Mouse (Mus musculus) megakaryocyte, embryonic 14.5 days (primary cell): ENCODE measurements around the gene Map9. TPM values are rescaled to one million over a fixed set of nuclear protein-coding genes. Genes with fewer than 3 reads are reported as not detected.

Experiments
- H3K27me3 ChIP-seq: replicated peaks from 2 replicates; pipeline ENCODE3; 2012; ENCODE audit warnings: inconsistent platforms
- H3K36me3 ChIP-seq: replicated peaks from 2 replicates; pipeline ENCODE3; 2012; ENCODE audit warnings: low read length, inconsistent platforms, mixed read lengths
- H3K4me1 ChIP-seq: 2 replicates; pipeline ENCODE4 v1.6.1; 2012; ENCODE audit warnings: inconsistent platforms
- H3K4me3 ChIP-seq: replicated peaks from 2 replicates; pipeline ENCODE3; 2012; ENCODE audit warnings: moderate library complexity, mild to moderate bottlenecking, inconsistent platforms
- H3K9me3 ChIP-seq: 2 replicates; pipeline ENCODE4 v1.6.1; 2012; ENCODE audit warnings: inconsistent platforms
- FLI1 ChIP-seq: IDR thresholded peaks from 2 replicates; pipeline ENCODE4 v1.6.1; 2012; ENCODE audit warnings: low read length, inconsistent platforms, mixed read lengths
- GATA1 ChIP-seq: IDR thresholded peaks from 3 replicates; pipeline ENCODE4 v1.6.1; 2012; ENCODE audit warnings: mixed read lengths, low read length, inconsistent platforms, borderline replicate concordance
- polyA plus RNA-seq: library from polyadenylated mRNA; stranded (reverse); fragments of >175 nt; gene quantifications from 2 replicates; pipeline ENCODE4 v1.2.3, GENCODE M21; 2012; ENCODE audit warnings: low replicate concordance; ENCODE audit not compliant: insufficient read depth

Map9 gene
- polyA plus RNA-seq, 1 experiment, result 0.23 TPM

DNA sequence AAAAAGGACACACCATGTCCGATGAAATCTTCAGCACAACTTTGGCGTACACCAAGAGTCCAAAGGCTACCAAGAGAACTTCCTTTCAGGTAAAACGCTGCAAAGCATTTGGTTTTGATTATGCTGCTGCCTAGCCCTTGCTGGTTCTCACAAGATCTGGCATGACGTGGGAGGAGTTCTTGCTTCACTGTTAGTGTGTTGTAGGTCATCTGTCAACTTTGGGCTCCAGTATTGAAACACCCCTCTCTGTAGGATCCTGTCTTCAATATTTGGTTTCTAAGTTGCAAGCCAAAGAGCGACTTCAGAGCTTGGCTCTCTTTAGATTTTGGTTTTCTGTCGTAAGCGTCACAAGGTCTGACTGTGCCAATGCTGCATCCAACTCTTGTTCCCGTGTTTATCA, 1.2 kb downstream of the Map9 start:
- no peaks in the 10 kb centered on the region for H3K9me3 ChIP-seq
- peaks cover 21% of the 10 kb centered on the region for H3K4me1 ChIP-seq
- H3K36me3 ChIP-seq, result peaks cover 5% of the 10 kb centered on the region
- H3K27me3 ChIP-seq, result no peaks in the 10 kb centered on the region
- no peak for TF ChIP-seq GATA1
- TF ChIP-seq FLI1, result no peak
- no peak overlapping the region for H3K4me3 ChIP-seq

DNA sequence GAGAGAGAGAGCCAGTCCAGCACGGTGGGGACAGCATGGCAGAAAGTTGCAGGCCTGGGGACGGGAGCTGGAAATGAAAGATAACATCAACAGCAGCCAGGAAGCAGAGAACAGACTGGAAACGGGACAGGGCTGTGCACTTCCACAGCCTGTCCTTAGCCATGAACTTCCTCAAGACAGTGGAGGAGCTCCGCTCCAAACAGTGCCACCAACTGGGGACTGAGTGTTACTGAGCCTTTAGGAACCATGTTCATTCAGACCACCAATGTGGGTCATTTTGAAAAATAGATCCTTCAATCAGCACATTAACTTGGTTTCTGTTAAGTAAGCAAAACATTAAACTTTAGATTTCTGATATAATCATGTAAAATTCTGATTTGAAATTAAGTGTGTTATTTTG, 4.6 kb downstream of the Map9 start:
- peak overlapping the region; percentile 64 for H3K4me3 ChIP-seq
- H3K36me3 ChIP-seq, result peaks cover 5% of the 10 kb centered on the region
- H3K4me1 ChIP-seq, result peaks cover 20% of the 10 kb centered on the region
- TF ChIP-seq FLI1, result no peak
- TF ChIP-seq GATA1, result no peak
- H3K27me3 ChIP-seq, result no peaks in the 10 kb centered on the region
- H3K9me3 ChIP-seq, result no peaks in the 10 kb centered on the region

DNA sequence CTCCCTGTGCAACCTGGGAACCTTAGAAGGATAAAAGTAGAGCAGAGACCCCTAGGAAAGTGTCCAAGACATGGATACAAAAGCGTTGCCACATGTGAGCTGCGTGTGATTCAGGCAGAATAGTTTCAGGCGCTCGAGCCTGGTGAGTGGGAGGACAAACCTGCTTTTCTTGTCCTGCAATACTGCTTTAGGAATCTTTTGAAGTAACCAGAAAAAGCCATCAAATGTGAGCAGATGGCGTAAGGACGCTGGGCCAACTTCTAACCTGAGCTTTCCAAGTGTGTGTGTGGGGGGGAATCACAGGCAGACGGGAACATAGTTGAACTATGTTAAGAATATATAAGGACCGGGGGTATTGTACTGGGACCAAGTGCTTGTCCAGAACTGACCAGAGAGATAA, 6.7 kb downstream of the Map9 start:
- H3K27me3 ChIP-seq, result no peaks in the 10 kb centered on the region
- no peak for TF ChIP-seq FLI1
- no peak for TF ChIP-seq GATA1
- no peaks in the 10 kb centered on the region for H3K9me3 ChIP-seq
- no peak overlapping the region for H3K4me3 ChIP-seq
- peaks cover 10% of the 10 kb centered on the region for H3K4me1 ChIP-seq
- H3K36me3 ChIP-seq, result peaks cover 5% of the 10 kb centered on the region

DNA sequence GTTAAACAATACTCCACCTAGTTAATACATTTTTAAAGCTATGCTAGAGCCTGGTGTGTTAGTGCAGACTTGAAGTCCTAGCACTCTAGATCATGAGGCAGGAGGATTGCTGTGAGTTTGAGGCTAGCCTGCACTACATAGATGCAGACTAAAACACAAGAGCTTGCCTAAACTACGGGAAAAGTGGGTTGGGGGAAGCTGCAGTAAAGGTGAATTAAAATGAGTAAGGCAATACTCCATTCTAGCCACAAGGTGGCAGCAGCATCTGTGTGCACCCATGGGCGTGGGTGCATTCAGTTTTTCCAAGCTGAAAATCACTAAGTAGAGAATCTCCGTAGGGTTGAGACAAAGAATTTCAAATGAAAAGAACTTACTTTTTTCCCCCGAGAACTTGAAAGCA, 7.1 kb downstream of the Map9 start:
- TF ChIP-seq FLI1, result no peak
- TF ChIP-seq GATA1, result no peak
- no peaks in the 10 kb centered on the region for H3K27me3 ChIP-seq
- H3K9me3 ChIP-seq, result no peaks in the 10 kb centered on the region
- peaks cover 5% of the 10 kb centered on the region for H3K36me3 ChIP-seq
- H3K4me1 ChIP-seq, result peaks cover 14% of the 10 kb centered on the region
- H3K4me3 ChIP-seq, result no peak overlapping the region

DNA sequence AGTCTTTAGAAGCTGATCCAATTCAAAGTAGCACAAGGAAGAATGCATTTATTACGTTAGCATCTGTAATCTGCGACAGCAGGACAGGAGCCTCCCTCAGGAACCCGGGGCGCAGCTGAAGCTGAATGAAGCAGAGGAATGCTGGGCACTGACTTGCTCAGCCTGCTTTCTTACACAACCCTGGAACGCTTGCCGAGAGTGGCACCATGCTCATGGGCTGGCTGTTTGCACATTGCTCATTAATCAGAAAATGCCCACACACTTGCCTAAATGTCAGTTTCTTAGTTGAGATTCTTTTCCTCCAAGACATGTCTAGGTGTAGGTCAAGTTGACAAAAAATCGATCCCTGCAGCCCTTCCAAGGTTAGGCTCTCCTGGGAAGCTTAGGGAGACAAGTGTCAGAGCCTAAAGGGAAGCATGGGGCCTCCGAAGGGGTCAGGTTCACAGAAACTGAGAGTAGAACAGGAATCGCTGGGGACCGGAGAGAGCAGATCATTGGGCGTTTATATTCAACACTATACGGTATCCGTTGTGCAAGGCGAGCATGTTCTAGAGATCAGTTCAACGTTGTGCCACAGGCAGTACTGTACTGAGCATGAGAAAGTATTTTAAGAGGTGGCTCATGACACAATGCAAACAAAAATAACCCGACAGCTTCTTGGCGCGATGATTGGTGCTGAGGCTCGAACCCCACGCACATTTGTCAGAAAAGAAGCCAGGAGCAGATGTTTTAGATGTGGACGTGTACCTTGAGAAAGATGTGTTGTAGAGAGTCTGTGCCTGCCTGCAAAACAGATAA, 11.4 kb downstream of the Map9 start:
- Histone ChIP-seq H3K36me3 (no peaks in the 10 kb centered on the region), H3K27me3 (no peaks in the 10 kb centered on the region), H3K9me3 (no peaks in the 10 kb centered on the region), H3K4me1 (peaks cover 9% of the 10 kb centered on the region), H3K4me3 (no peak overlapping the region)
- no peak for TF ChIP-seq GATA1
- no peak for TF ChIP-seq FLI1

DNA sequence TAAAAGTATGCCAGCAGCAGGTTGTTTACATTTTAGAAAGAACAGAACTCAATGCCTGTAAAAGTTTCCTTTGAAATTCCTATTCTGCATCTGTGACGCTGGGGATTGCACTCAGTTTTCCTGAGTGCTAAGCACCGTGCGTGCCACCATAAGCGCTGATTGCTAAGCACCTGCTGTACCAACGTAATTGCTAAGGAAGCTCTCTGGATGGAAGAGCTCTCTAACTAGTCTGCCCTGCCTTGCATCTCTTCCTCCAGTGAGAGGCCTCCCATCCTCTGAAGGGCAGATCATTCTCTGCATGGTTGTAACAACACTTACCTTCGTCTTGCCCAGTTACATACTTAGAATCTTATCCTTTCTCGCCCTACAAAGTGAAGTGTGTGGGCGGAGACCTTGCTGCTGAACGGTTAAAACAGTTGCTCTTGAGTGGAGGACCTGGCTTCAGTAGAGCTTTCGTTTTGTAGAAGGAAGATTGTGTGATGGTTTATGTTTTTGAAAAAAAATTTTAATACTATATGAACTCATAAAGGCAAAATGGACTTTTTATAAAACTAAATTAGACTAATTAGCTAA, 12.7 kb downstream of the Map9 start:
- Histone ChIP-seq H3K4me1 (peaks cover 9% of the 10 kb centered on the region), H3K4me3 (no peak overlapping the region), H3K36me3 (no peaks in the 10 kb centered on the region), H3K9me3 (no peaks in the 10 kb centered on the region), H3K27me3 (no peaks in the 10 kb centered on the region)
- no peak for TF ChIP-seq GATA1
- TF ChIP-seq FLI1, result no peak

DNA sequence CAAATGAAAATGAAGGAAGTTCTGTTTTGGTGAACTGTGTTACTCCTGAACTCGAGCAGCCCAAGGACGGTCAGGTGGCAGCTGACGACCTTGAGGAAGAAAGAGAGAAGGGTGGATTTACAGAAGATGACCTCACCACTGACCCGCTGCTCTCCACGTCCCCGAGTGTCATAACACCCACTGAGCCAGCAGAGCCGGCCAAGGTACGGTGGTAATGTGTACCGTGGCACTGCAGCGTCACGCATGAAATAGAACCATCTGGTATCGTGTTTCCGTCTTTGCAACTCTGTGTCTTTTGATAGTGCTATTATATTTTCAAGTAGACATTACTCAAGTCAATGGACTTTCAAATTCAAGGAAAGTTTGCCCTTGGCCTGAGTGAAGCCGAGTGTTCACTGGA, 19.1 kb downstream of the Map9 start:
- H3K36me3 ChIP-seq, result peaks cover 5% of the 10 kb centered on the region
- no peaks in the 10 kb centered on the region for H3K27me3 ChIP-seq
- no peak overlapping the region for H3K4me3 ChIP-seq
- TF ChIP-seq GATA1, result no peak
- no peak for TF ChIP-seq FLI1
- H3K9me3 ChIP-seq, result no peaks in the 10 kb centered on the region
- H3K4me1 ChIP-seq, result peaks cover 8% of the 10 kb centered on the region

DNA sequence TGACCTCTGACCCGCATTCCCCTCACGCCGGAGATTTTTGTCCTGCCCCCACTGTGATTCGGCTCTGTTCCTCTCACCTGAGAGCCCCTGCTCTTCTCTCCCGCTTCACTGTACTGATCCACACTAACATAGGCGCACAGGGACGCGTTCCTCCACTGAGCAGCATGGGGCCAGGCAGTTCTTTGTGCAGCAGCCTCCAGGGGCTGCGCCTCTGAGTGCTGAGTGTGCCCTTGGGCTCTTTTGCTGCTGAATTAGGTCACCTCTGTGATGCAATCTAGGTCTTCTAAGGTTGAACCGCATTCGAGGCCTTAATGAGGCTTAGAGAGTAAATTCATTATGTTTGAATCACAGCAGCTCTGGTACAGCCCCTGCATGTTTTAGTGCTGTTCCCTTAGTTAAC, 24.5 kb downstream of the Map9 start:
- Histone ChIP-seq H3K27me3 (no peaks in the 10 kb centered on the region), H3K4me3 (no peak overlapping the region), H3K36me3 (peaks cover 7% of the 10 kb centered on the region), H3K4me1 (peaks cover 3% of the 10 kb centered on the region; the same call in 1 of the 2 replicates), H3K9me3 (no peaks in the 10 kb centered on the region)
- no peak for TF ChIP-seq FLI1
- no peak for TF ChIP-seq GATA1

DNA sequence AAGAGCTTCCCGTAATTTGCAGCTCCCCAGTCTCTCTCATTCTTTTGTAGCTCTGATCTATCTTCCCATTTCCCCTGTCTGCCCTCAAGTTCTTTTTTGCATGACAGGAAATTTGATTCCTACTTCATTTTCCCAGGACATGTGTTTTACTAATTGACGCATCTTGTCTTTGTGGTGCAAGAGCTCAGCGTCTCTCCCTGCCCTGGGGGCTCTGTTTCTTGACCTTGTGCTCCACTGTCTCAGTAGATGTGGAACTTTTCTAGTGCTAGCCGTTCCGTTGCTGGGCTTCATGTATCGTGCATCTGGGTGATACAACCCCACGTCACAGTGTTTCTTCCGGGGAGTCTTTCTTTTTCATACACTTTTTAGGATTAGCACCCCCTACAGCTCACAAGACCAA, 27.2 kb downstream of the Map9 start:
- H3K4me1 ChIP-seq, result peaks cover 3% of the 10 kb centered on the region; the same call in 1 of the 2 replicates
- H3K9me3 ChIP-seq, result no peaks in the 10 kb centered on the region
- H3K27me3 ChIP-seq, result no peaks in the 10 kb centered on the region
- no peak for TF ChIP-seq FLI1
- TF ChIP-seq GATA1, result no peak
- no peak overlapping the region for H3K4me3 ChIP-seq
- H3K36me3 ChIP-seq, result peaks cover 5% of the 10 kb centered on the region

DNA sequence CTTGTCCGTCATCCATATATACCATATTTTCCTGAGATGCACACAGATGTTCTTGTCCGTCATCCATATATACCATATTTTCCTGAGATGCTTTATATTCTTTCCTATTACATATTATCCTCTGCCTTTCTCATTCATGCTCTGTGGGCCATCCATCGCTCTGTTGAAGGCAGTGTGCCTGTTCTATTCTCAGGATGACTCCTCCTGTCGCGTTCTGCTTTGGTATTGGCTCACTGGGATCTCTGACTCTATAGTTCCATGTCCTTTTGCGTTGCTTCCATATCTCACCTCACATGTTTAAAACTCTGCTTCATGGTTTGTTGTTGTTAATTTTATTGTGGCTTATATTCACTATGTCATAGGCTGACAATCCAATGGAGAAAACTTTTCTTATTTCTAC, 48.0 kb downstream of the Map9 start:
- Histone ChIP-seq H3K4me3 (no peak overlapping the region), H3K4me1 (no peaks in the 10 kb centered on the region), H3K36me3 (no peaks in the 10 kb centered on the region), H3K27me3 (no peaks in the 10 kb centered on the region), H3K9me3 (no peaks in the 10 kb centered on the region)
- TF ChIP-seq FLI1 (no peak), GATA1 (no peak)
